ENCODE assay signal across 8 mouse cellular contexts in the genomic region with DNA sequence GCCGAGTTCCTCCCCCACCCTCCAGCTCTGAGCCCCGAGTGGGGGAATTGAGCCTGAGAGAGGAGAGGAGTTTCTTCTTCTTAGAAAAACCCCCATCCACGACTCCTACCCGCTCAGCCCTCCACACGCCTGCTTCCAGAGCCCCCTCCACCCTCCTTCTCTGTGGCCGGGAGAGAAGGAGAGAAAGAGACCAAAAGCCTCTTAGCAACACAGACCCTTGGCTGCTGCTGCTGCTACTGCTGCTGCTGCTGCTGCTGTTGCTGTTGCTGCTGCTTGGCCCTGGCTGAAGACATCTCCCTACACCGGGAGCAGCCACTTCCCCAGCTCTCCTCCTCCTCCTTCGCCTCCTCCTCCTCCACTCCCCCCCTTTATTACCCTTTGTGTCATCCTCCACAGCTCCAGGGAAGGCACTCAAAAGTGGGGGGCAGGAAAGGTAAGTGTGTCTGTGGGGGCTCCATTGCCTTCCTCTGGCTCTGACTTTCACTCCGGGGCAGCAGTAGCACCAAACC. TPM values are rescaled to one million over a fixed set of nuclear protein-coding genes. Genes with fewer than 3 reads are reported as not detected.
DNase-seq lines count a peak whose midpoint lies in the region; ATAC-seq and TF ChIP-seq lines count a peak whose summit lies in the region.

No protein-coding gene starts in this region.

- no peaks in the 10 kb centered on the region for H3K9me3 ChIP-seq in forebrain, embryonic 14.5 days (replicated peaks; ENCODE audit: control insufficient read depth, low read length)

- H3K27ac ChIP-seq in brown adipose tissue, adult 24 weeks (replicated peaks; ENCODE audit: low read depth, low read length): peak overlapping the region; percentile 84
- H3K27ac ChIP-seq in forebrain, embryonic 14.5 days (ENCODE audit: low read depth, low read length): peak overlapping the region; percentile 95

- POLR2A ChIA-PET in Patski (lab: Charles Lee): interaction anchor here (0.7 kb wide), 1 partner anchor 665 kb away, joined by 3 read pairs; no protein-coding TSS in a partner anchor

- CTCF ChIA-PET in Patski (lab: Charles Lee): interaction anchor here (1.8 kb wide), 1 partner anchor 784 kb away, joined by 4 read pairs; no protein-coding TSS in a partner anchor

- peak; percentile 24 for ATAC-seq in Patski
- ATAC-seq in forebrain, embryonic 14.5 days: peak; percentile 72
- peak; percentile 31 to 53 for ATAC-seq in hematopoietic stem cell, adult 5-6 weeks (replicated peaks in 1 of 2; ENCODE audit: insufficient read depth in 1 of 2, low FRiP score in 2 of 2, low TSS enrichment in 1 of 2, low read depth in 1 of 2, poor library complexity in 2 of 2, severe bottlenecking in 2 of 2)

- in situ Hi-C loops in Patski (cut with MboI; ENCODE audit: low pct_unique_long_range_greater_than_20kb): loop anchor here (25.0 kb wide), 1 partner anchor 1338 kb away; the partner anchor contains the start of gene Mmadhc

- peak overlapping the region; percentile 65 for H3K4me2 ChIP-seq in forebrain, embryonic 14.5 days (ENCODE audit: low read length)

- H3K27me3 ChIP-seq in Patski: no peaks in the 10 kb centered on the region
- H3K27me3 ChIP-seq in forebrain, embryonic 14.5 days (replicated peaks; ENCODE audit: control insufficient read depth, insufficient read depth, low read length): no peaks in the 10 kb centered on the region

- no peak for TF ChIP-seq CTCF in Patski (IDR thresholded peaks at IDR 0.05)

- H3K4me3 ChIP-seq in brown adipose tissue, adult 24 weeks (ENCODE audit: insufficient read depth, low read depth, low read length): peak overlapping the region; percentile 92
- H3K4me3 ChIP-seq in forebrain, embryonic 14.5 days (ENCODE audit: low read depth, low read length): peak overlapping the region; percentile 86

- WGBS in forebrain, embryonic 14.5 days: 0% methylated on average over 6 of the region's 9 CpGs

- DNase-seq in Patski (ENCODE audit: low read depth, low spot score): no peak
- DNase-seq in forebrain, embryonic 14.5 days (ENCODE audit: low spot score): no peak
- DNase-seq in layer of hippocampus, postnatal 36 days: peak; percentile 53 to 57
- DNase-seq in lung, postnatal 25 days (ENCODE audit: low spot score): peak; percentile 22
- DNase-seq in retina, postnatal 7 days (ENCODE audit: low read depth, low spot score): peak; percentile 50
- no peak for DNase-seq in Muller cell, postnatal 12 days (ENCODE audit: inconsistent ontology term)

- H3K9ac ChIP-seq in forebrain, embryonic 14.5 days (ENCODE audit: low read length): peak overlapping the region; percentile 90

- no peaks in the 10 kb centered on the region for H3K4me1 ChIP-seq in brown adipose tissue, adult 24 weeks (ENCODE audit: control insufficient read depth, insufficient read depth, insufficient read length, low read length)
- H3K4me1 ChIP-seq in forebrain, embryonic 14.5 days (ENCODE audit: control insufficient read depth, insufficient read depth, low read length): peaks cover 6% of the 10 kb centered on the region

- H3K36me3 ChIP-seq in forebrain, embryonic 14.5 days (ENCODE audit: control insufficient read depth, insufficient read depth, low read length): no peaks in the 10 kb centered on the region

RNA-seq across cellular contexts. Expression of gene Orc4, which starts 0.3 kb away (rescaled TPM):
- polyA plus RNA-seq in Patski (2021): 65.6 TPM
- 47.4 and 52.1 TPM in 2 replicates for polyA plus RNA-seq in brown adipose tissue, adult 24 weeks (2012; ENCODE audit: insufficient read depth, insufficient read length, missing spikeins)
- polyA plus RNA-seq in forebrain, embryonic 14.5 days (2014; fragmentation: Nextera tagmentation; extraction: Ambion mirVana): 96.1 and 107 TPM in 2 replicates
- 196 and 316 TPM in 2 replicates for total RNA-seq in hematopoietic stem cell, adult 5-6 weeks (2017)
- total RNA-seq in layer of hippocampus, postnatal 36 days (2021): 10 to 100 TPM; 77.7 to 91.3 TPM

RNA-seq across cellular contexts. Expression of gene Mbd5, which starts 0.5 kb away (rescaled TPM):
- polyA plus RNA-seq in Patski (2021): 22.2 TPM
- polyA plus RNA-seq in brown adipose tissue, adult 24 weeks (2012; ENCODE audit: insufficient read depth, insufficient read length, missing spikeins): 10.9 and 17.6 TPM in 2 replicates
- polyA plus RNA-seq in forebrain, embryonic 14.5 days (2014; fragmentation: Nextera tagmentation; extraction: Ambion mirVana): 27.2 and 34.2 TPM in 2 replicates
- total RNA-seq in hematopoietic stem cell, adult 5-6 weeks (2017): 37.1 and 46.0 TPM in 2 replicates
- 100 to 1,000 TPM; 125 to 148 TPM for total RNA-seq in layer of hippocampus, postnatal 36 days (2021)

Comparison
In these comparisons a context has a peak if more than half of its experiments do, and no peak if none do; other contexts are left out.
1. DNase-seq: peak in layer of hippocampus, postnatal 36 days (2 of 2), lung, postnatal 25 days (single experiment) and retina, postnatal 7 days (single experiment); none in Patski (single experiment), forebrain, embryonic 14.5 days (single experiment) and Muller cell, postnatal 12 days (single experiment).
2. Peak in every context shown above with its lines, with median percentiles within 50 percentile points of each other: ATAC-seq.